10 mouse cellular contexts compared by ENCODE assay signal in genomic region chr8:47411321-47411720, GRCm38 (mm10). TPM values are rescaled to one million over a fixed set of nuclear protein-coding genes. Genes with fewer than 3 reads are reported as not detected.
DNase-seq lines count a peak whose midpoint lies in the region; ATAC-seq and TF ChIP-seq lines count a peak whose summit lies in the region.
"Had no signal": no experiment of that assay in that cellular context is flagged by ENCODE, and none has a peak within 500 bp of the region (broad histone marks: within the 10 kb centered on the region; RNA-seq: fewer than 3 reads in every experiment).

No protein-coding gene starts in this region.

- no peak overlapping the region for H3K27ac ChIP-seq in hindbrain, embryonic 11.5 days (ENCODE audit: low read depth, low read length)
- H3K27ac ChIP-seq in hindbrain, embryonic 13.5 days, result no peak overlapping the region
- no peak overlapping the region for H3K27ac ChIP-seq in cortical plate, adult 2 months (ENCODE audit: insufficient read depth, low read length)
- H3K27ac ChIP-seq in limb, embryonic 13.5 days, result no peak overlapping the region

- no peak overlapping the region; the same call in 1 of the 2 replicates for H3K4me3 ChIP-seq in hindbrain, embryonic 11.5 days (ENCODE audit: low read depth, low read length)
- no peak overlapping the region for H3K4me3 ChIP-seq in hindbrain, embryonic 13.5 days
- peak overlapping the region; percentile 15 for H3K4me3 ChIP-seq in cortical plate, adult 2 months (ENCODE audit: insufficient read depth, low read length)
- peak overlapping the region; percentile 68 for H3K4me3 ChIP-seq in limb, embryonic 13.5 days

- WGBS in hindbrain, embryonic 11.5 days, result 4% methylated on average over 12 of the region's 12 CpGs
- 4% methylated on average over 12 of the region's 12 CpGs for WGBS in hindbrain, embryonic 13.5 days
- WGBS in limb, embryonic 13.5 days, result 4% methylated on average over 12 of the region's 12 CpGs

- TF ChIP-seq POLR2A in brain, embryonic 14.5 days (IDR thresholded peaks at IDR 0.05; ENCODE audit: borderline replicate concordance, extremely low read depth, insufficient read depth, insufficient read length, poor library complexity, severe bottlenecking), result no peak
- no peak for TF ChIP-seq POLR2A in cortical plate, adult 2 months (IDR thresholded peaks at IDR 0.05; ENCODE audit: extremely low read depth, insufficient read depth, low read length)

- H3K4me1 ChIP-seq in hindbrain, embryonic 11.5 days (replicated peaks; ENCODE audit: control insufficient read depth, insufficient read depth, low read length), result peaks cover 13% of the 10 kb centered on the region
- H3K4me1 ChIP-seq in hindbrain, embryonic 13.5 days (replicated peaks), result peaks cover 29% of the 10 kb centered on the region
- H3K4me1 ChIP-seq in cortical plate, adult 2 months (ENCODE audit: control insufficient read depth, insufficient read depth, low read length), result no peaks in the 10 kb centered on the region; the same call in 1 of the 2 replicates
- peaks cover 26% of the 10 kb centered on the region for H3K4me1 ChIP-seq in limb, embryonic 13.5 days

- H3K9me3 ChIP-seq in hindbrain, embryonic 11.5 days (ENCODE audit: control insufficient read depth, low read length), result no peaks in the 10 kb centered on the region
- no peaks in the 10 kb centered on the region for H3K9me3 ChIP-seq in hindbrain, embryonic 13.5 days
- no peaks in the 10 kb centered on the region for H3K9me3 ChIP-seq in limb, embryonic 13.5 days

- H3K9ac ChIP-seq in hindbrain, embryonic 11.5 days (ENCODE audit: low read depth, low read length), result no peak overlapping the region
- H3K9ac ChIP-seq in hindbrain, embryonic 13.5 days, result no peak overlapping the region
- no peak overlapping the region for H3K9ac ChIP-seq in limb, embryonic 13.5 days

- peaks cover 53% of the 10 kb centered on the region for H3K27me3 ChIP-seq in hindbrain, embryonic 11.5 days (ENCODE audit: control insufficient read depth, insufficient read depth, low read length)
- peaks cover 85% of the 10 kb centered on the region for H3K27me3 ChIP-seq in hindbrain, embryonic 13.5 days
- H3K27me3 ChIP-seq in limb, embryonic 13.5 days, result peaks cover 87% of the 10 kb centered on the region

- no peak for TF ChIP-seq CTCF in brain, embryonic 14.5 days (IDR thresholded peaks at IDR 0.05; ENCODE audit: borderline replicate concordance, extremely low read depth, insufficient read depth, insufficient read length)
- TF ChIP-seq CTCF in cortical plate, adult 2 months (IDR thresholded peaks at IDR 0.05; ENCODE audit: extremely low read depth, insufficient read depth, low read length), result no peak

- no peaks in the 10 kb centered on the region for H3K36me3 ChIP-seq in hindbrain, embryonic 11.5 days (ENCODE audit: control insufficient read depth, insufficient read depth, low read length)
- no peaks in the 10 kb centered on the region for H3K36me3 ChIP-seq in hindbrain, embryonic 13.5 days
- no peaks in the 10 kb centered on the region for H3K36me3 ChIP-seq in limb, embryonic 13.5 days

- DNase-seq in hindbrain, embryonic 11.5 days (ENCODE audit: low spot score), result peak; percentile 25
- DNase-seq in brain, embryonic 14.5 days (ENCODE audit: low read depth), result peak; percentile 17
- DNase-seq in cerebellum, postnatal 25 days, result no peak
- no peak for DNase-seq in ovary, postnatal 14 days (ENCODE audit: low spot score)
- DNase-seq: cerebellum, postnatal 36 days; thymus, adult 2 months had no signal

- no peak for ATAC-seq in hindbrain, embryonic 11.5 days (ENCODE audit: low FRiP score)
- ATAC-seq in hindbrain, embryonic 13.5 days (ENCODE audit: low FRiP score), result no peak
- ATAC-seq in limb, embryonic 13.5 days (ENCODE audit: low FRiP score, low read depth), result no peak

- H3K4me2 ChIP-seq in hindbrain, embryonic 11.5 days (replicated peaks; ENCODE audit: low read depth, low read length), result no peak overlapping the region
- no peak overlapping the region for H3K4me2 ChIP-seq in hindbrain, embryonic 13.5 days
- peak overlapping the region; percentile 95 for H3K4me2 ChIP-seq in limb, embryonic 13.5 days (replicated peaks)
- H3K4me2 ChIP-seq: heart, embryonic 11.5 days had no signal

RNA-seq across cellular contexts. Expression of gene Stox2, which starts 34.8 kb away (rescaled TPM):
- polyA plus RNA-seq in hindbrain, embryonic 11.5 days (2014; fragmentation: Nextera tagmentation; extraction: Ambion mirVana), result 27.8 and 36.9 TPM in 2 replicates
- 36.6 and 38.9 TPM in 2 replicates for polyA plus RNA-seq in hindbrain, embryonic 13.5 days (2015; fragmentation: Nextera tagmentation; extraction: Ambion mirVana)
- polyA plus RNA-seq in brain, embryonic 14.5 days (2012; rRNA removed), result 23.8 and 44.9 TPM in 2 replicates
- polyA plus RNA-seq in cortical plate, adult 2 months (2012; rRNA removed), result 20.3 and 21.5 TPM in 2 replicates
- polyA plus RNA-seq in limb, embryonic 13.5 days (2015; fragmentation: Nextera tagmentation; extraction: Ambion mirVana), result 21.4 and 24.1 TPM in 2 replicates

Comparison
In these comparisons a context has a peak if more than half of its experiments do, and no peak if none do; other contexts are left out.
1. DNase-seq: peak in hindbrain, embryonic 11.5 days (single experiment) and brain, embryonic 14.5 days (single experiment); none in cerebellum, postnatal 25 days (0 of 2) and ovary, postnatal 14 days (single experiment).
2. H3K4me3 ChIP-seq: peak in cortical plate, adult 2 months (single experiment) and limb, embryonic 13.5 days (single experiment); none in hindbrain, embryonic 11.5 days (single experiment) and hindbrain, embryonic 13.5 days (single experiment).